Mouse (Mus musculus) urinary bladder, postnatal 14 days (tissue): Measurements from ENCODE around the gene Vamp1.
A peak's percentile ranks its signal among the peaks of the same experiment; 100 is the strongest.

Source experiments
- DNase-seq: peaks from one replicate; pipeline ENCODE4 v3.0.0; 2021; ENCODE audit warnings: low spot score

Vamp1 gene

DNA sequence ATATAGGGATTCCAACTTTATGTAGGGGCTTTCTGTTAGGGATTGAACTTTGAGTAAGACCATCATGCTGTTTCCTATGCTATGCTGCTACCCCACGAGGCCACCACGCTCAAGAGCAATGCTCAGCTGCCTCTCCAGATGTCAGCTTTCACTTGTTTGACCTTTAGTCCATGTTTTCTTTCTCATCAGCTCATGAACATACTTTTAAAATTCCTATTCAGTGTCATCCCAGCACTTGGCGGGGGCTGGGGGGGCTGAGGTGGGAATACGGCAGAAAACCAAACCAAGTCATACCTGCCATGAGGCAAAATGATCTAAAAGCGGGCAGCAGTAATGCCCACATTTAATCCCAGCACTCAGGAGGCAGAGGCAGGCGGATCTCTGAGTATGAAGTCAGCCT, 2.2 kb upstream of the Vamp1 start:
- DNase-seq: no peak

DNA sequence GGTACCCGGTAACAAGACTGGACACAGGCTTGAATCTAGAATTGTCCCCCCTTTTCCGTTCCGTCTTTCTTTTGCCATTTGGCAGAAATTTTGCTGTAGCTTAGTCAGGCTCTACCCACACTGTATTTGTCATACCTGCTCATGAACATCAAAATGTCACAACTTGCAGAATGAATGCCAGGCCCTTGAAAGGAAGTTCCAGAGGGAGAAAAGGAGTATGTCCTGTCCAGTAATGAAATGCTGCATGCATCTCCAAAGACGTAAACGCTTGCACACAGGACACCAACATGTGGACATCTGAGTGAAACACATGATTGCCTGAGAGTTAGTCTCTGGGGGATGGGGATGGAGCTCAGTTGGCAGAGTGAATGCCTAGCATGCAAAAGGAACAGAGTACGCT, 1.6 kb upstream of the Vamp1 start:
- DNase-seq: no peak

DNA sequence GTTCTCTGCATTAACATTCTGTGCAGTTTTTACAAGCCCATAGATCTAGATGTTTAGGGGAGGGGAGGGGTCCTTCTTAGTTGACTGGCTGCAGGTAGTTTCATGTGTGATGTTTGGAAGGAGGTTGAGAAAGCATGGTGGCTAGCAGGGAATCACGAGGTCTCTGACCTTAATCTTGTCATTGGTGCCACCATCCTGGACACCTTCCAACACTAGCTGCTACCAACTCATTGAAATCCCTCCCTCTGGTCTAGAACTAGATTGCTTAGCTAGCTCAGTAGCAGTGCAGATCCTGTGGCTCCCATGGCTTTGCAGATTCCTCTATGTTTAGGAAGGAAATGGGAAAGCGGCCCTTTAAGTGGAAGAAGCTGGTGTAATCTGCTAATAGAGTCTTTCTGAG, 1.5 kb downstream of the Vamp1 start:
- DNase-seq: no peak

DNA sequence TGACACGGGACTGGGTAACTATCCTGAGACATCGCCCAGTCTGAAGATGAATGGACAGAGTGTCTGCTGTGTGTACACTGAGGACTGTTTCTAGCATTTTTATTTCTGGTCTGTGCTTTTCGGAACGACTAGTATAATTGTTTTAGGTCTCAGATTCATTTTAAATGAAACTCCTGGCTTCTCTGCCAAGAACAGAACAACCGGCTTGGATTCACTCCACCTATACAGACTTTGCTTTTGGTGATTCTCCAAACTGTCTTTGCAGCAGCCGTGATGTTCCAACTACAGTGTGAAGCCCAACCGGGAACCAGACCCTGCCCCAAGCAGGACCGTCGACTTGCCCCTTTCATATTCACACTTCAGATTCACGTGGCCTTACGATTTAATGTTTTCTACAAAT, 2.5 kb downstream of the Vamp1 start:
- DNase-seq: no peak

DNA sequence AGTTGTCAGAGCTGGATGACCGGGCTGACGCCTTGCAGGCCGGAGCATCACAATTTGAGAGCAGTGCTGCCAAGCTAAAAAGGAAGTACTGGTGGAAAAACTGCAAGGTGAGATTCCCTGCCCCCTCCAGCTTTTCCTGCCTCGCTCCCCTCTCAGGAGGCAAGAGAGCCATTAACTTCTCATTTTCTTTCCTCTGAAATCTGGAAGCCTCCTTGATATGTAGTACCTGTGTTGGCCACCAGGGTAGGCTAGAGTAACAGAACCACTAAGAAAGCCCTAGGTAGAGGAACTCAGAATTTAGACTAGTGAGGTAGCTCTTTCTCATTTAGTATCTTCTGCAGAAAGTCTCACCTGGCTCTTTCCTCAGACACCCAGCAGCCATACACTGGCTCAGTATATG, 3.6 kb downstream of the Vamp1 start:
- peak; percentile 55 for DNase-seq

DNA sequence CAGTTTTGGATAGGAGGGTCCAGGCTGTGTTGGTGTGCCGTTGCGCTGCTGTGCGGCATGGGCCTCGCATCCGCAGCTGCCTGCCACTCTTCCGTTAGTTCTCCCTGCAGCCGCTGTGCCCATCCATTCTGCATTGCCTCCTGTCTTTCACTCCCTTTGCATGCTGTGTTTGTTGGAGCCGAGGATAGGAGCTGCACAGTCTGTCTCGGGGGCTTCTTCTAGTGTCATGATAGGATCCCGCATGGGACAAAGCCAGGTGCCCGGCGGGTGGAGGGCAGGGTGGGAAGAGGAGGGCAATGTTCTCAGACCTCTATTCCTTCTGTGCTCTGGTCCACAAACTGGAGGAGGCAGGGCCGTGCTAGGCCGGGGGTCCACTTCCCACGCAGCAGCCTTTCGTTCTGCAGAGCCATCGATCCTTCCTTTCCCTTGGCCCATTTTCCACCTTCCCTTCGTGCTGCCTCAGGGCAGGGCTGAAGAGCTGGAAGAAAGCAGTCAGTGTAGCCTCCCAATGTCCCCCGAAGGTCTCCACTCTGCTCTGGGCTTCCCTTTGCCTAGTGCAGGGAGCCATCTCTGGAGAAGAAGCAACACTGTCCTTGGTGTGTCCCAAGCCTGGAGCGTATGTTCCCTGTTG, 5.9 kb downstream of the Vamp1 start:
- DNase-seq: no peak

DNA sequence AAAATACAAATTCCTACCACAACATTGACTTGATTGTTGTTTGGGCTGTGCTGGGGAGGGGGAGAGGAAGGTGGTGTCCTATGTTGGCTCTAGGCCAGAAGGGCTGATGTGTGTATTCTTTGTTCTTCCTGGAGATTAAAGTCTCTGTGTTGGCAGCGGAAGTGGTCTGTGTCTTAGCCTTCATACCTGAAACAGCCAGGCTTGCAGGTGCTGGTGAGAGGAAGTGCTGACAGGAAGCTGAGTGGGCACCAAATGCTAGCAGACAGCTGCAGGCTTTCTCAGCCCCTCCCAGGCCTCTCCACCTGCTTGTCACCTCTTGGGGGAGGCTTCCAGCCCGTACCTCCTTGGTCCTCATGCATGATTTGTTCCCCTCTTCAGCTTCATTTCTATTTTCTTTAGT, 6.8 kb downstream of the Vamp1 start:
- DNase-seq: no peak

DNA sequence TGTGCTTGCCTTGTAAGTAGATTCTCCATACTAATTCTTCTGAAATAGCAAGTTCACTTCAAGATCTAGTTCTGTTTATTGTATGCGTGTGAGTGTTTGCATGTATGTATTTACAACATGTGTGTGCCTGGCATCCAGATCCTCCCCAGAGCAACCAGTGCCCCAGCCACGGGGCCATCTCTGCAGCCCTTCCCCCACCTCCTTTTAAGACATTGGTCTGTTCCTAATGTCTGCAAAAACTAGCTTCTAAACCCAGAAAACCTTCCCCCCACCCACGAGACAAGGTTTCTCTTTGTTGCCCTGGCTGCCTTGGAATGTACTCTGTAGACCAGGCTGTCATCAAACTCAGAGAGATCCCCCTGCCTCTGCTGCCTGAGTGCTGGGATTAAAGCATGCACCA, 7.2 kb downstream of the Vamp1 start:
- DNase-seq: no peak

DNA sequence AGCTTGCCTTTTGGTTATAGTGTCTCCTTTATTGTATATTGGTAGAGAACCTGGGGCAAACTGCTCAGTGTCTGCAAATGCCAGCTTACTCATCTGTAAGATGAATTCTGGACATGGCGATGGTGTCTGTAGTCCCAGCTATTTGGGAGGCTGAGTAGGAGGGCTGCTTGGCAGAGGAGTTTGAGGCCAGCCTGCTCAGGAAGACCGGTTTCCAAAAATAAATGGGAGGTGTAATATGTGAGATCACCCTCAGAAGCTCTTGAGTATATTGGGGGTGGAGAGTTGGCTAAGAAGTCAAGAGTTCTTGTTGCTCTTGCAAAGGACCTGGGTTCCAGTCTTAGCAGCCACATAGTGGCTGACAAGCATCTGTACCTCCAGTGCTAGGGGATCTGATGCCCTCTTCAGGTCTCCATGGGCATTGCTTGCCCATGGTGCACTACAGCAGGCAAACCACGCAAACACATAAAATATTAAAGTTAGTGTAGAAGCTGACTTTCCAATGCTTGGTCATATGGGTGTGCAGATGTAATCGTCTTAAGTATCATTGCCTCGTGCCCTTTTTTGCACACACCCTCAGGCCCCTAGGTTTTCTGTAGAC, 10.3 kb downstream of the Vamp1 start:
- DNase-seq: no peak

DNA sequence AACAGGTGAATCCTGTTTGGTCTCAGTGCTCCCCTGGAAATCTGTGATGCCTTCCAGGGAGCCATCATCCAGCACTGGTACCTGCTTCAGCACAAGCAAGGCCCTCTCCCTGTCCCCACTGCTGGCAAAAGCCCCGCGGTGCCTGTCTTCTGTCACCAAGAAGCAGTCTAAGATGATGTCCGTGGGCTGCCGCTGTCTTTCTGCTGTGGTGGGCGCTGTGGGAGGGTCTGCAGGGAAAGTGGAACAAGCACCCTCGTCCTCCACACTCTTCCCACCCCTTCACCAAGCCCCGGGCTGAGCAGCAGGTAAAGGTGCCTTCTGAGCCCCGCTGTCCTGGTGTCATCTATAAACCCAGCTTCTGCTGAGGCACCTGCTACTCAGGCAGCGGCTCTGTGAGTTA, 15.2 kb downstream of the Vamp1 start:
- no peak for DNase-seq

DNA sequence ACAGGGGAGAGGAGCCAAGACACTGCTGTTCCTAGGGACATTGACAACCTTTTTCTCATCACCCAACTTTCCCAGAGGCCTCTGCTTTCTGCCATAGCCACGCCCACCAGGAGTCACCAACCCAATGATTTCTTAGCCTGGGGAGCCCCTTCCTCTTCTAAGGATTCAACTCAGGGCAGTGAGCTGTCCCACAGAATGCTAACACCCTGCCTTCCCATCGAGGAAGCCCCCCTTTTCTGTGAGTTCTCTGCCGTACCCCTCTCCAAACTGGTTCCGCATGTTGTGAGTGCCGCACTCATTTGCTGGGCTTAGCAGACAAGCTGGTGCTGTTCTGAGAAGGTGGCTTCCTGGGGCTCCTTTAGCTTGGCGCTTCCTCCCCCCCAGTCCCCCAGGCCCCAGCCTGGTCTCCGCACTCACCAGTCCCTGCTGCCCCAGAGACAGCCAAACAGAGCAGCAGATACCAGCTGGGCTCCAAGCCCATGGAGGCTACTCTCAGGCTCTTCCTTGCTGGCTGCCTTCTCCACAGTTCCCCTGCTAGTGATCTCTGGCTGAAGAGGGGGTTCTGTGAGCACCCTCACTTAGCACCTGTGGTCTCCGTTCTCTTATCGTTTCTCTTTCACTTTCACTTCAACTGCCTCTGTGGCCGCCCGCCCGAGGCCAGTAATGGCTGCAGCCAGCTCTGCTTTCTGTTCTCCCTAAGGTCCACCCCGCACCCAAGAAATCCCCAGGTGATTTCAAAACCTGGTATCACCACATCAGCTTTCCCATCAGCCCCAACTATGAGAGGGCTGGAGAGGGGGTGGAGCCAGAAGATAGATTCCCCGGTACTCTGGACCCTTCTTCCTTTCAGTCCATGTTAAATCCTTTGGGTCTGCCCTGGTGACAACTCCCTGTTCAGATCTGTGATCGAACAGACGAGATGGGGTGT, 16.0 kb downstream of the Vamp1 start, which contains the start of gene Tapbpl:
Gene Tapbpl, minus strand, starts transcription at position 744 of the 928 bp plus-strand sequence.
- peak; percentile 62 for DNase-seq

DNA sequence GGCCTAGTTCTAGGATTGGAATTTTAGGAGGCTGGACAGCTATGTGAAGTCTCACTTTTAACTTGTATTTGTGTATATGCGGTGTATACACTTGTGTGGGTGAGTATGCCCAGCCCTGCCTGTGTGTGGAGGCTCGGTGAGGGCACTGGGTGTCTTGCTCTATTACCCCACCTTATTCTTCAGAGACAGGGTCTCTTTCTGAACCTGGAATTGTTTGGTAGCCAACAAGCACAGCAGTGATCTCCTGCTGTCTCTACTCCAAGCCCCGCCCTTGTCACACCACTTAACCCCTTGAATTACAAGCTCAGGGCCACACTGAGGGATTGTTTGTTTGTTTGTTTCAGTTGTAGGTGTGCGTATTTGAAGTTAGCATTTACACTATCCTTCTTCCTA, 16.7 kb downstream of the Vamp1 start:
- no peak for DNase-seq

DNA sequence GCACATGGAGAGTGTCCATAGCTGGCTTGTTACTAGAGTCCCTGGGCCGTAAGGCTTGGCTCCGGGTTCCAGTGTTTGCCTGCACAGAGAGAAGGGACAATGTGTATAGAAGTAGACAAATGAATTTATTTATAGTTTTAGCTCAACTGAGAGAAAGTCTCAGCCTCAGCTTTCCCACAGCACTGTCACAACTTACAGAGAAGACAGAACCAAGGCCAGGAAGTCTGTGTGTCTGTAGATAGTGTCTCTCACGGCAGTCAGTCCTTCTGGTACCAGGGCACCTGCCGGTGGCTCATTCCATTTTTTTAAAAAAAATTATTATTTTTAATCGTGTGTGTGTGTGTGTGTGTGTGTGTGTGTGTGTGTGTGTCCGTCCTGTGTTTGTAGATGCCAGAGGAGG, 17.2 kb downstream of the Vamp1 start:
- no peak for DNase-seq

DNA sequence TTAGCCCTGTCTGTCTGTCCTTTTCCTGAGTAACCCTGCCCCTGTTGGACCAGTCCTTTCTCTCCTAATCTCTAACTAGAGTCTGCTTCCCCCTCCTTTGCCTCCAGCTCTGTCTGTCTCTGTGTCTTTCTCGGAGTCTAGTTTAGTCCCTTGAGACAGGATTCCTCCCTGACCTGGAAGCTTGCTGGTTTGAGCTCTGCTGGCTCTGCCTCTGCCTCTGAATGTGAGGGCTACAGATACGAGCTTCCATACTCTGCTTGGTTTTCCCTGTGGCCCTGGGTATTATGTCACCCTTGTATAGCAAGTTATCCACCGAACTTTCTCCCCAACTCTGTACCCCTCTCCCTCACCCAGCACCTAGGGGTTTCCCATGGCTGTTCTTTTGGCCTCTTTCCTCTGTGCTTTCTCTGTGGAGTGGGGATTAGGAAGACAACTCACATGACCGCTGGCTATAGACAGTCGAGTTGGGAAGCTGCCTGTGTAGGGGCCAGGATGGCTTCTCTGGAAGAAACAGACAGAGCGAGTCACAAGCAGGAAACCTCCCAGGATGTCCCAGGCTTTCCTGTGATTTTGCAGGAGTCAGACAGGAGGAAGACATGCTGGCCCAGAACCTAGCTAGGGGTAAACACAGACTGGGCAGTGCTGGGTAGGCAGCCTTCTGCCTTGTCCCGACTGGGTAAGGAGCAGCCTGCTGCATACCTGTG, 18.6 kb downstream of the Vamp1 start:
- DNase-seq: peak; percentile 21

DNA sequence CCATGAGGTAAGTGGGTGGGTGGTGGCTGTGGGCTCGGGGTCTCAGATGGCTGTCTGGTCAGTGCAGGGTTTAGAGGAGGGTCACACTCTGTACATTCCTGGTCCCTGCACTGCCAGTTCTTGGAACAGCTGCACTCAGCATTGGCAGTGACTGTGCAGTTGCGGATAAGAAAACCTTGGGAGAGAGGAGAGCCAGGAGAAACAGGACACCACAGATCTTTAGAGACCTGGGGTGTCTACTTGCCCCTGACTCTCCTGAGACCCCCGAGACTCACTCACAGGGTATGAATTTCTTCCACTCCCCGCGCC, 19.1 kb downstream of the Vamp1 start:
- DNase-seq: no peak

DNA sequence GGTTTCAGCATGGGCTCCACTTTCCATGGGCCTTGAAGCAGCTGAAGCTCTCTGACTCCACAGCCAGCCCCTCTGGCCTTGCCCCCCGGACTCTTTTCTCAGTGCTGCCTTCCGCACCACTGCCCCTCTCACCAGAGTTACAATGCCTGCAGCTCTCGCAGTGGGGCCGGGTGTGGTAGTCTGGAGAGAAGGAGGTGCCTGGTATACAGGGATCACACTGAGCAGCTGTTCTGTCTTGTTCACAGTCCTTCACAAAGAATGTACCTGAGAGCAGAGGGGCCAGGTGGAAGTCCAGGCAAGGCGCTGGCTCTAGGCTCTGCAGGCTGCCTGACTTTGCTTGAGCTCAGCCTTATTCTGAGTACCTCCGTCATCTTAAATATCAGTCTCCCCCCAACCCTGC, 21.0 kb downstream of the Vamp1 start:
- DNase-seq: no peak

DNA sequence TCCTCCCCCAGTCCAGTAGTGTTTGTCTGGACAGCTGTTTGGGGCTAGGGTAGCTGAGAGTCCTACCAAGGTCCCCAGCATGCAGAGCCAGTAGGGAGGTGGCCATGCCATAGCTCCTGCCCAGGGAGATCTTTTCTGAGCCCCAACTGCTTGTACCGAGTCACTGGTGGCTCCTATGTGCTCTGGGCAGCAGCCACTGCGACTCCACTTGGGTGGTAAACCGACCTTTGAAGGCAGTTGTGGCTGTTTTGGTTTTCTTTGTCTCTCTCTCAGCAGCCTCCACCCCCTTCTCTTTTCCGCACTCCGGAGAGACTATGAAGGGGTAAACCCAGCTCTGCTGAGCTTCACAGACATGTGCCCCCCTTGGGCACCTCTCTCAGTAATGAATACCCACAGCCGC, 21.4 kb downstream of the Vamp1 start, which contains the start of gene Cd27:
Gene Cd27, minus strand, starts transcription at position 229 of the 400 bp plus-strand sequence.
- no peak for DNase-seq

DNA sequence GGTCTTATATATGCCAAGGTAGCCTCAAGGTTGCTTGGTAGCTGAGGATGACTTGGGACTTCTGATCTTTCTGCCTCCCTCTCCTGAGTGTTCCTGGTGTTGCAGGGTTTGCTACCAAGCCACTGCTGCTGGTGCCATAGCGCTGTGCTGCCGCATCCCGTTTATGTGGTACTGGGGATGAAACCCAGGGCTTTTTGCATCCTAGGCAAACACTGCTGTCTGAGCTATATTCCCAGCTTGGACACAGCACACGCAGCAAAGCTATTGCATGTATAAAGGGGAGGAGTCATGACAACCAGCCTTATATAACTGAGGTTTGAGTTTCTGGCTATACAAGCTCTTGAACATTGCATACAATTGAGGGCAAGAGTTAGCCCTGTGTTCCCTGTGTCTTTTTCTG, 22.1 kb downstream of the Vamp1 start:
- DNase-seq: no peak

DNA sequence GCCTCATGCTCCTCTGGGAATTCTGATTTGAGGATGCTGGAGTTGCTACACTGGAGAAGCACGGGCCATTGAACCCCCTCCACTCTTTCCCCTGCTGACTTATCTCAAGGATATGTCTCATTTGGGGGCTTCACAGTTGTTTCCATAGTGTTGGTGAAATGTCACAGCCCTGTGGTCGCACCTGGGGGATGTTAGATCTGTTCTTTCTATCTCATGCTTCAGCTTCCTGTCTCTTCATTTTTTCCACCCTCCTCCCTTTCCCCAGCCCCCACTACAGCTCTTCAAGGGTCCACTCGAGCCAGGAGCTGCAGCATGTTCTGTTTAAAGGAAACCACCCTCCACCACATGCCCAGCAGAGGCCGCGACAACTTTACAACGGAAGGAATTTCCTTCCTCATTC, 23.0 kb downstream of the Vamp1 start:
- no peak for DNase-seq

DNA sequence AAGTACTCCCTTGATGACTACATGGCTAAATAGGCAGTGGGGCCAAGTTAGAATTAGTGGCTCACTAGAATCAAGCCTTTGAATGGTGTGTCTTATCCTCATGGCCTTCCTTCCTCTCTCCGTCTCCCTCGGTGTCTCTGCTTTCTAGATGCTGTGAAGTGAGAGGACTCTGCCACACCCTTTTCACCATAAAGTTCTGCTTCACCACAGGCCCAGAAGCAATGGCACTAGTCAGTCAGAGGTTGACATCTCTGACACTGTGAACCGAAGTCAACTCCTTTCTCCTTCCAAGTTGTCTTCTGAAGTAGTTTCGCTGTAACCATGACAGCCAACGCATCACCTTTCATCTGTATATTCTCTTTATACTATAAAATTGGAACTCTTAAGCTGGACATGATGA, 24.2 kb downstream of the Vamp1 start:
- DNase-seq: no peak

DNA sequence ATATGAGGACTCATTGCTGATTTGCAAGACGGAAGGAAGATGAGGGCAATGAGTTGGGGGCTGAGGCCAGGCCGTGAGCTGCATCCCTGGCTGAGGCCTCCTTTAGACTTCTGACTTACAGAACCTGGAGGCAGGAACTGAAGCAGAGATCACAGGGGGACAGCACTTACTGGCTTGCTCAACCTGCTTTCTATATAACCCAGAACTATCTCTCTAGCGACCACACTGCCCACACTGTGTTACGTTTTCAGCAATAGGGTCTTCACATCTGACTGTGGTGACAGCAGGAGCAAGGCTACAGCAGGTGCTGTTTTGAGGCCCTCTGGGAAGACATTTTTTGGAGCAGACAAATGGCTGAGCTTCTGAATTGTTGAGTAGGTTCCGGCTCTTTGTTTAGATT, 25.3 kb downstream of the Vamp1 start:
- no peak for DNase-seq

DNA sequence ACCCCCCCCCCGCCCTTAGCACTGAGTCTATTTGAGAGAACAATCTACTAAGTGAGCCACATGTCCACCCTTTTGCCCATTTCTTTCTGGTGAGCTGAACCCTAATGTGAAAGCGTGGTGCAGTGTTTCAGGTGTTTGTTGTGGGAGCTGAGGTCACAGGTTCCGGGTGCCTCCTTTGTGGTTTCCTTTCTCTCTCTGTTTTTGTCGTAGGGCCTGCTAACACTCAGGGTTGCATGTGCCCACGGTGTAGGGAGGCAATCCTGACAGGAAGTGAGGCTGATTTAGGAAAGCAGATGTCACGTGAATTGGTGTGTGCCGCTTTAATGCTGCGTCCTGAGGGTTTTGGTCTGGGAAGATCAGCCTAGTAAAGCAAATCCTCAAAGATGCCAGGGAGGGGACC, 26.2 kb downstream of the Vamp1 start:
- no peak for DNase-seq

DNA sequence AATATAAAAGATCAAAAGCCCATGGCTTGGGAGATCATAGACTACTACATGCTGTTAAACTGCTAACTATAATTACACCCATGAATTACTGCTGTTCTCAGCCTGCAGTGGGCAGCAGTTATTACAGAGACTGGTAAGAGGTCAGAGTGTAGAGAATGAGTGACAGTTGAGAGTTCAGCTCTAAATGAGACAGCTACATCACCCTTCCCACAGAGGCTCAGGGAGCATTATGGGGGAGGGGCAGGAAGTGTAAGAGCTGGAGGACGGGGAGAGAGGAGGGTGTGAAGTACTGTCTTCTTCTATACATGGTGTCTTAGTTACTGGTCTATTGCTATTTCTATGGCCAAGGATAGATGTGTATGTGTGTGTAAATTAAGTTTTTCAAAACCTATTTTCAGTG, 29.2 kb downstream of the Vamp1 start:
- DNase-seq: no peak
